Mouse (Mus musculus) brain, embryonic 14.5 days (tissue): ENCODE results near the gene Tspan33. TPM values are rescaled to one million over a fixed set of nuclear protein-coding genes. Genes with fewer than 3 reads are reported as not detected.
"Not testable (repeated sequence)": the region's sequence is repeated elsewhere in the genome, so short reads cannot be mapped to it uniquely, and the experiment has no call there.

Experiments used
- DNase-seq: peaks from one replicate; pipeline ENCODE4 v3.0.0-alpha.2; 2011; ENCODE audit warnings: low read depth
- CTCF ChIP-seq: fragments of 200-500 bp; IDR thresholded peaks from 2 replicates; pipeline ENCODE4 v1.5.1; 2012; ENCODE audit warnings: inconsistent platforms, mild to moderate bottlenecking, moderate library complexity, borderline replicate concordance; ENCODE audit not compliant: insufficient read depth, insufficient read length; ENCODE audit errors: extremely low read depth
- POLR2A ChIP-seq: fragments of 200-500 bp; IDR thresholded peaks from 2 replicates; pipeline ENCODE4 v1.6.1; 2012; ENCODE audit warnings: mild to moderate bottlenecking, inconsistent platforms, borderline replicate concordance; ENCODE audit not compliant: poor library complexity, insufficient read depth, insufficient read length, severe bottlenecking; ENCODE audit errors: extremely low read depth
- polyA plus RNA-seq: library from polyadenylated mRNA; depleted of rRNA; stranded (reverse); fragments of >200 nt; gene quantifications from 2 replicates; pipeline ENCODE4 v1.2.3, GENCODE M21; 2012; rRNA removed

Tspan33 gene
- 5.7 and 10.6 TPM in 2 replicates for polyA plus RNA-seq

GRCm38 (mm10) chr6:29693953-29694352, at the start of gene Tspan33:
TSS of gene Tspan33 (plus strand) at chr6:29694222.
- peak; percentile 96 for DNase-seq
- TF ChIP-seq POLR2A = 0 out of 2 replicates have a peak, but pooled peaks have one; percentile 56
- no peak for TF ChIP-seq CTCF

- peak; percentile 94 for TF ChIP-seq CTCF
- no peak for TF ChIP-seq POLR2A
- DNase-seq = peak; percentile 91
Observed at GRCm38 (mm10) chr6:29649494-29650169, 44.4 kb upstream of the Tspan33 start.

GRCm38 (mm10) chr6:29650170-29650549, 43.9 kb upstream of the Tspan33 start:
- TF ChIP-seq CTCF (no peak), POLR2A (no peak)
- no peak for DNase-seq

- TF ChIP-seq CTCF = no peak
- TF ChIP-seq POLR2A = no peak
- no peak for DNase-seq
Observed at GRCm38 (mm10) chr6:29653271-29653670, 40.8 kb upstream of the Tspan33 start.

- TF ChIP-seq POLR2A (no peak), CTCF (no peak)
- DNase-seq = no peak
Observed at GRCm38 (mm10) chr6:29658626-29659475, 35.2 kb upstream of the Tspan33 start.

GRCm38 (mm10) chr6:29659964-29660363, 34.1 kb upstream of the Tspan33 start:
- no peak for DNase-seq
- no peak for TF ChIP-seq POLR2A
- no peak for TF ChIP-seq CTCF

- peak; percentile 61 for DNase-seq
- TF ChIP-seq CTCF = no peak
- no peak for TF ChIP-seq POLR2A
Observed at GRCm38 (mm10) chr6:29660662-29661307, 33.2 kb upstream of the Tspan33 start.

GRCm38 (mm10) chr6:29667266-29667665, 26.8 kb upstream of the Tspan33 start:
- no peak for DNase-seq
- TF ChIP-seq POLR2A = no peak
- TF ChIP-seq CTCF = no peak

GRCm38 (mm10) chr6:29671741-29672140, 22.3 kb upstream of the Tspan33 start:
- DNase-seq = no peak

GRCm38 (mm10) chr6:29672563-29673411, 21.2 kb upstream of the Tspan33 start:
- peak; percentile 31 for DNase-seq
- TF ChIP-seq POLR2A (no peak), CTCF (no peak)

More at GRCm38 (mm10) chr6:29671741-29672140, 22.3 kb upstream of the Tspan33 start:
- TF ChIP-seq POLR2A (no peak), CTCF (no peak)

GRCm38 (mm10) chr6:29673739-29674138, 20.3 kb upstream of the Tspan33 start:
- TF ChIP-seq POLR2A (no peak), CTCF (no peak)
- DNase-seq = no peak

- not testable (repeated sequence) for DNase-seq
Observed at GRCm38 (mm10) chr6:29679947-29680550, 14.0 kb upstream of the Tspan33 start.
